ENCODE assay signal across 12 mouse cellular contexts in genomic region chr11:115946221-115946828, GRCm38 (mm10). TPM values are rescaled to one million over a fixed set of nuclear protein-coding genes. Genes with fewer than 3 reads are reported as not detected.
A peak's percentile ranks its signal among the peaks of the same experiment; 100 is the strongest.
DNase-seq lines count a peak whose midpoint lies in the region; TF ChIP-seq lines count a peak whose summit lies in the region.
"Had no signal": no experiment of that assay in that cellular context is flagged by ENCODE, and none has a peak within 500 bp of the region (broad histone marks: within the 10 kb centered on the region; RNA-seq: fewer than 3 reads in every experiment).

No protein-coding gene starts in this region.

- no peak for DNase-seq in gastrocnemius, adult 2 months
- no peak for DNase-seq in gastrocnemius, postnatal 4 days (ENCODE audit: low spot score in 2 of 2)
- DNase-seq in kidney, adult 18-20 months, result peak; percentile 36
- no peak for DNase-seq in kidney, postnatal 10 days
- DNase-seq in adipocyte (ENCODE audit: low spot score), result peak; percentile 30
- peak; percentile 31 to 39 for DNase-seq in kidney, postnatal 25 days
- no peak for DNase-seq in adrenal gland, postnatal 36 days
- no peak for DNase-seq in right cerebral cortex, postnatal 10 days (ENCODE audit: low spot score in 2 of 2)
- DNase-seq: adrenal gland, adult 8-10 months; gastrocnemius, postnatal 10 days had no signal

- peak overlapping the region; percentile 63 for H3K27ac ChIP-seq in gastrocnemius, adult 2 months

- no peak overlapping the region for H3K4me3 ChIP-seq in gastrocnemius, adult 2 months

- intact Hi-C loops in gastrocnemius, adult 2 months (cut with DNase I), result no loop called here

- TF ChIP-seq CTCF in gastrocnemius, adult 2 months (IDR thresholded peaks at IDR 0.05), result no peak

RNA-seq across cellular contexts. Expression of gene Recql5, which starts 13.0 kb away (rescaled TPM):
- total RNA-seq in gastrocnemius, adult 2 months (2021), result 1 to 10 TPM; 7.5 to 8.6 TPM
- total RNA-seq in gastrocnemius, postnatal 4 days (2021), result 10 to 100 TPM in 1 of 2 experiments, 1 to 10 TPM in 1; 8.6 to 12.9 TPM
- total RNA-seq in adrenal gland, postnatal 36 days (2021), result 10 to 100 TPM; 20.5 to 24.8 TPM

RNA-seq across cellular contexts. Expression of gene Sap30bp, which starts 13.2 kb away (rescaled TPM):
- 10 to 100 TPM; 12.1 to 13.4 TPM for total RNA-seq in gastrocnemius, adult 2 months (2021)
- 10 to 100 TPM; 25.1 to 25.7 TPM for total RNA-seq in gastrocnemius, postnatal 4 days (2021)
- 10 to 100 TPM; 40.8 to 42.5 TPM for total RNA-seq in adrenal gland, postnatal 36 days (2021)

RNA-seq across cellular contexts. Expression of gene Itgb4, which starts 28.2 kb away (rescaled TPM):
- 1 to 10 TPM; 4.2 to 4.5 TPM for total RNA-seq in gastrocnemius, adult 2 months (2021)
- 1 to 10 TPM; 5.1 to 6.2 TPM for total RNA-seq in gastrocnemius, postnatal 4 days (2021)
- total RNA-seq in adrenal gland, postnatal 36 days (2021), result 1 to 10 TPM; 2.3 to 3.1 TPM

RNA-seq across cellular contexts. Expression of gene Smim6, which starts 34.5 kb away (rescaled TPM):
- not detected for total RNA-seq in gastrocnemius, adult 2 months (2021)
- total RNA-seq in gastrocnemius, postnatal 4 days (2021), result under 1 TPM in 1 of 2 experiments, not detected in 1; 0.39 TPM
- total RNA-seq in adrenal gland, postnatal 36 days (2021), result not detected
- total RNA-seq: adrenal gland, adult 8-10 months; gastrocnemius, postnatal 10 days; left cerebral cortex, adult 18-20 months had no signal

RNA-seq across cellular contexts. Expression of gene Smim5, which starts 46.6 kb away (rescaled TPM):
- total RNA-seq in gastrocnemius, adult 2 months (2021), result under 1 TPM; 0.23 to 0.89 TPM
- 10 to 100 TPM; 14.1 to 17.1 TPM for total RNA-seq in gastrocnemius, postnatal 4 days (2021)
- under 1 TPM in 1 of 2 experiments, not detected in 1; 0.26 TPM for total RNA-seq in adrenal gland, postnatal 36 days (2021)
- total RNA-seq: liver, adult 2 months had no signal

Comparison
In these comparisons a context has a peak if more than half of its experiments do, and no peak if none do; other contexts are left out.
1. DNase-seq: peak in kidney, adult 18-20 months (single experiment), adipocyte (single experiment) and kidney, postnatal 25 days (2 of 2); none in gastrocnemius, adult 2 months (single experiment), gastrocnemius, postnatal 4 days (0 of 2), kidney, postnatal 10 days (single experiment), adrenal gland, postnatal 36 days (0 of 2) and right cerebral cortex, postnatal 10 days (0 of 2).